Mouse (Mus musculus) erythroblast, embryonic 14.5 days (primary cell): ENCODE measurements around the gene Foxn3.

Experiments
- GATA1 ChIP-seq: IDR thresholded peaks from 2 replicates; pipeline ENCODE4 v1.6.1; 2012; ENCODE audit warnings: low read length, inconsistent platforms, mixed read lengths
- TAL1 ChIP-seq: IDR thresholded peaks from 3 replicates; pipeline ENCODE4 v1.6.1; 2012; ENCODE audit warnings: low read length, inconsistent platforms, mixed read lengths

GRCm38 (mm10) chr12:99216341-99216761 is 347.0 kb downstream of the Foxn3 start:
- no peak for TF ChIP-seq GATA1
- TF ChIP-seq TAL1: no peak
